Mouse (Mus musculus): ENCODE measurements around the gene Ccdc97.
A peak's percentile ranks its signal among the peaks of the same experiment; 100 is the strongest.
"Not testable (repeated sequence)": the region's sequence is repeated elsewhere in the genome, so short reads cannot be mapped to it uniquely, and the experiment has no call there.

Ccdc97 gene

GRCm38 (mm10) chr7:25718788-25719417 is at the start of gene Ccdc97:
Gene Ccdc97, minus strand, starts transcription at chr7:25719088.
- DNase-seq = peak; percentile 93

DNA sequence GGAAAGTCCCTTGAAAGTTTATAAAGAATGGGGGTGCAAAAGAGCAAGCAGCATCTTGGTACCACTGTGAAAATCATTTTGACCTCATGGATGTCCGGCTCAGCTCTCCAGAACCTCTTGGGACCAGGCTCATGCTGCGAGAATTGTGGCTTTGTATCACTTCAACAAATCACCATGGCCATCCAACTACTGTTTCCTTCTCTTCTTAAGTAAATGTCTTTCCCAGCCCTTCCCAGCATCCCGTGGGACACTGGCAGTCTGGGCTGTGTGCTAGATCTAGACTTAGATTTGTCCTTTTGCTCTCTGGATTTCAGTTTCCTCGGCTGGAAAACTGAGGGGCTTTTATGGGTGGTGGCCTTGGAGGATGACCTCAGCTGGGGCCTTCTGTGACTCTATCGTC is 49.3 kb upstream of the Ccdc97 start:
- no peak for DNase-seq

GRCm38 (mm10) chr7:25766108-25766507 is 47.2 kb upstream of the Ccdc97 start:
- no peak for DNase-seq

- no peak for DNase-seq
Observed at GRCm38 (mm10) chr7:25764221-25764620, 45.3 kb upstream of the Ccdc97 start.

- no peak for DNase-seq
Observed at GRCm38 (mm10) chr7:25763678-25764077, 44.8 kb upstream of the Ccdc97 start.

DNA sequence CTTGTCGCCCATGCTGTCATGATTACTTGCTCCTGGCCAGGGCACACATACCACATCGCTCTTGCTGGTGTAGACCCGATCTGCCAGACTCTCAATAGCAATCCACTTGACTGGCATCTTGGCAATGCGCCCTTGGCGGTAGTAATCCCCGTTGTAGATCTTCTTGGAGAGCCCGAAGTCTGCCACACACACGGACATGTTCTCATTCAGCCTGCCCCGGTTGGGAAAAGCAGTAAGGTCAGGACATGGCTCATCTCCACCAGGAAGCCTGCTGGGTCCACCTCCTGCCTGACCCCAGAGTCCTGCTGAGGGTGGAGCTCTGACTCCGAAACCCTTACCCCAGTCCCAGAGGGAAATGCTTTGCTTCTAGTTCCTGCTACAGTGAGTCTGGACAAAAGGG is 42.5 kb upstream of the Ccdc97 start:
- no peak for DNase-seq

DNA sequence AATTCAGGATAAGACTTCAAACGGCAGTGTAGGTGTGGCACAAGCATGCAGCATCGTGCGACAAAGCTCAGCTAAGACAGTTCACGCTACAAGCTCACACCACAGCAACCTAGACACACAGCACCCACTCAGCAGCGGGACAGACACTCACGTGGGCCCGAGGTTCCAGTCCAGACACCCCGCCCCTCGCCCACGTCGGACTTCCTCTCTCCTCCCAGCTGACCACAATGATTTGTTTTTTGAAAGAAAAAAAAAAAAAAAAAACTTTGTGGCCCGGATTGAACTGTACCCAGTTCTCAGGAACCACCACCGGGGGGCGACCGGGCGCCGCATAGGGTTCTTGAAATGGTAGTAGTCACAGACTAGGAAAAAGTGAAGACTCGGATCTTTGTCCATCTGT is 37.1 kb upstream of the Ccdc97 start:
- peak; percentile 76 for DNase-seq

GRCm38 (mm10) chr7:25755468-25755833 is 36.6 kb upstream of the Ccdc97 start:
- DNase-seq = no peak

GRCm38 (mm10) chr7:25754738-25755467 is 36.0 kb upstream of the Ccdc97 start, which contains the start of gene Hnrnpul1:
Gene Hnrnpul1, minus strand, starts transcription at chr7:25754757.
- DNase-seq = peak; percentile 99

GRCm38 (mm10) chr7:25754439-25754737 is 35.5 kb upstream of the Ccdc97 start:
- no peak for DNase-seq

DNA sequence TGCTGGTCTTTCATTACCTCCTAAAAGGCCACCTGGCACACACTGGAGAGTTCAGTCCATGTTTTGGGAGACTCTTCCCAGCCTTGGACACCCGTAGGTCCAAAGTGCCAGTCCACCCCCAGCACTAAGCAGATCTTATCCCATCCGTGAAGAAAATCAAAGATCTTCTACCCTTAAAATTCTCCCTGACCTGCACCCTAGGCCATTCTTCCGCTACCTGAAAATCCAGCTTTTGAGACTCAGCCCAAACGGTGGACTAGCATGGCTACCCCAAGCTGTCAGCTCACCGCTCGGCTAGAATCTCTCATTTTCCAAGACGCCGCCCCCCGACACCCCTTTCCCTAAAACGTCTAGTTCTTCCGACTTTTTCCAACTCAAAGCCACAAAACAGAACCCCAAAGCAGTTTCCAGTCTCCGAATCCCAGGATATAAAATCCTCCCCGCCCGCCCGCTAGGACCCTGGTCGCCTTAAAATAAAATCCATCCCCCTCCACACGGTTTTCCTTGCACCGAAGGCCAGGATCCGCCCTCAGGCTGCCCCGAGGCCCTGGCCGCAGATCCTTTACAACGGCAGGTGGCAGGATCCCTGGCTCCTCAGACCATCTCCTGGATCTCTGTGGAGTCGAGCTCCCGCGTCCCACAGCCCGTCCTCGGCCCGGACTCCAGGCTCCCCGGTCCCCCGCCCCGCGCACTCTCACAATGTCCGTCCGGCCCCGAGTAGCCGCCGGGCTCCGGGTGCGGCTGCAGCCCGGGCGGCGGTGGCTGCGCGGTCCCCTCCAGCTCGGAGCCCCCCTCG is 35.0 kb upstream of the Ccdc97 start:
- DNase-seq = no peak

DNA sequence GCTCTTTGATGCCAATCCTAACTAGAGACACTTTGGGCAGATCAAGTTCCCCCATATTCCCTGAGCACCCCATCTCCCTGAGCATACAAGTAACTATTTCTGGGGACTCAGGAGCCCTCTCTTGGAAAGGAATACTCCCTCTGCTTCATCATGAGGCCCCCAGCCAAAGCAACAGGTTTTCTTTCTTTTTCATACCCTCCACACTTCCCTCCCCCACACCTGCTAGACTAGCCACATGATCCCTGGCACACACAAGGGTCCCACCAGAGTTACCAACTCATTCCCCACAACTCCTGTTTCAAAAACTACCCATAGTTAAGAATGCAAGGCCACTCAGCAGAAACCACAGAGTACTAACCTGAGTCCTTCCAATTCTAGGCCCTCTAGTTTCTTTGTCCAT is 34.2 kb upstream of the Ccdc97 start:
- DNase-seq = no peak

GRCm38 (mm10) chr7:25746844-25747243 is 28.0 kb upstream of the Ccdc97 start:
- DNase-seq = no peak

DNA sequence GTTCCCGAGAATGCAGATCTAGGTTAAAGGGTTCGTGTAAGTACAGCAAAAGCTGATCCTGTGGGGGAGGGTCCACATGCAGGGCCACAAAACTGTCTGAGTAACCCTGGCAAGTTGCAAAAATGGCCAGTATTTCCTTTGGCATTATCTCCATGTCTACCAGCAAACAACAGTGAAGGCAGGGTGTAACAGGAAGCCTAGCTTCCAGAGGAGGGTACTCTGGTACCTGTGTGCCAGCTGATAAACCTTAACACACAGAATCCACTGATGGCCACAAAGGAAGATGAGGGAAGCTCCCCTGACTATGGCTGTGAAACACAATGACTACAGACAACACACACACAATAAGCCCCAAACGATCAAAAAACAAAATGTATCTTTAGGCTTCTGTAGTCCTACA is 19.4 kb upstream of the Ccdc97 start:
- no peak for DNase-seq

- no peak for DNase-seq
Observed at GRCm38 (mm10) chr7:25736920-25737319, 18.0 kb upstream of the Ccdc97 start.

GRCm38 (mm10) chr7:25734991-25735390 is 16.1 kb upstream of the Ccdc97 start:
- no peak for DNase-seq

DNA sequence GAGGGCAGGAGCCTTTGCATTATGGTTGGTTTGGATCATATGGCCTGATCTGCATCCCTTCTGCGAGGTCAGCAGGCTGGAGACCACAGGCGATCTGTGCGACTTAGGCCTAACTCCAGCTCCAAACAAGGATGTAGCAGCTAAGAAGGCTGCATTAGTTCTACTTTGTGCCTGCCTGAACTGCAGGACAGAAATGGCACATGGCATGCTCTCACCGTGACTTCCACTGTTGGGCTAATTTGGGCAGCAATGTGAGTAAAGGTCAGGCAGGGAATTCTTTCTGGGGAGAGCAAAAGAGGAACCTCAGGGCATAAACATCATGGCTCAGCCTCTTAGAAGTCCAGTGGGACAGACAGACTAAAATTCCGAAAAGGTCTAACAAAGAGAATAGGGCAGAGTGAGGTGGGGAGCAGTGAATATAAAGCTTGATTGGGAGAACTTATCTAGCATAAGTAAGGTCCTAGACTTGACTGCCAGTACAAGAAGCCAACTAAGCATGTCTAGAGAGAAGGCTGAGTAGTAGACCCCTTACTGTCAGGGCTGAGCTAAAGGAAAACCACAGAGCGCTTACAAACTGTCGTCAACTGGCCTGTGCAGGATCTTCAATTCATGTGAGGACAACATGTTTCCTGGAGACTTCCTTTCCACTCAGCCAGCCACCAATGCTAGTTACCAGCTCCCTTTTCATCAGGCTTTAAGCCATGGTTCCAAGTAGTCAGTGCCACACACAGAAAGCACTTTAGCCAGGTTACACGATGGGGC is 12.6 kb upstream of the Ccdc97 start:
- DNase-seq = no peak

GRCm38 (mm10) chr7:25729862-25730261 is 11.0 kb upstream of the Ccdc97 start:
- no peak for DNase-seq

GRCm38 (mm10) chr7:25729396-25729795 is 10.5 kb upstream of the Ccdc97 start:
- DNase-seq = no peak

DNA sequence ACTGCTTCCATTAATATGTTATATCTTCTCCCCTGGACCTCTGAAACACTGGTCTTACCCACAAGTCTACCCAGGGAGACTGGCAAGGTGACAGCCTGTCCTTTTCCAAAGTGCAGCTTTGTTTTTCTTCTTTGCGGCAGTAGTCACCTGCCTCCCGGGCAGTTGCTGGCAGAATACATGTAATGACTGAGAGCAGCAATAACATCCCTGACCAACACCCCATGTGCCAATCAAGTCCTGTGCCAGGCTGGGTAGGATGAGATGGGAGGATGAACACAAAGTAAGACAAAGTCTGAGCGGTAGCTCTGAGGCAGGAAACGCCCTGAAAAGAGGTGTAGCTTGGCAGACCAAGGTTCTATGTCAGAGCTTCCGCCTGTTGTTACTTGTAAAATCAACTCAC is 8.9 kb upstream of the Ccdc97 start:
- no peak for DNase-seq

- DNase-seq = no peak
Observed at GRCm38 (mm10) chr7:25725886-25726285, 7.0 kb upstream of the Ccdc97 start.

- not testable (repeated sequence) for DNase-seq
Observed at GRCm38 (mm10) chr7:25721776-25722175, 2.9 kb upstream of the Ccdc97 start.

- DNase-seq = no peak
Observed at GRCm38 (mm10) chr7:25720760-25721159, 1.9 kb upstream of the Ccdc97 start.

Data from cerebellum, adult 11 months (tissue).